Mouse (Mus musculus) hindbrain, embryonic 10.5 days (tissue): ENCODE measurements around the gene Riox1. TPM values are rescaled to one million over a fixed set of nuclear protein-coding genes. Genes with fewer than 3 reads are reported as not detected.

ENCODE experiments used
- DNase-seq: peaks from one replicate; pipeline ENCODE4 v3.0.0-alpha.2; 2017; ENCODE audit warnings: low spot score
- H3K27ac ChIP-seq: fragments of 300-500 bp; sonication (generic); 2 replicates; pipeline ENCODE4 v1.5.1; 2016; ENCODE audit warnings: mild to moderate bottlenecking, moderate library complexity
- H3K27me3 ChIP-seq: fragments of 300-500 bp; sonication (generic); 2 replicates; pipeline ENCODE4 v1.6.1; 2016; ENCODE audit warnings: mild to moderate bottlenecking; ENCODE audit not compliant: poor library complexity, insufficient read depth, severe bottlenecking
- H3K36me3 ChIP-seq: fragments of 300-500 bp; sonication (generic); 2 replicates; pipeline ENCODE4 v1.6.1; 2016; ENCODE audit warnings: mild to moderate bottlenecking, moderate library complexity
- H3K4me1 ChIP-seq: fragments of 300-500 bp; sonication (generic); replicated peaks from 2 replicates; pipeline ENCODE4 v1.6.1; 2016; ENCODE audit warnings: mild to moderate bottlenecking
- H3K4me3 ChIP-seq: fragments of 300-500 bp; sonication (generic); 2 replicates; pipeline ENCODE4 v1.5.1; 2016; ENCODE audit warnings: mild to moderate bottlenecking, moderate library complexity
- H3K9me3 ChIP-seq: fragments of 300-500 bp; sonication (generic); 2 replicates; pipeline ENCODE4 v1.6.1; 2016; ENCODE audit warnings: mild to moderate bottlenecking, moderate library complexity
- WGBS: fragments of 180-500 bp; shearing (Covaris S2); methylation state at CpG from one replicate; pipeline ENCODE4 v1.1.7; 2016; 5-methylcytosine and 5-hydroxymethylcytosine counted together
- polyA plus RNA-seq: library from polyadenylated mRNA; unstranded; fragments of >200 nt; fragmentation: Nextera tagmentation; extraction: Ambion mirVana; gene quantifications from 2 replicates; pipeline ENCODE4 v1.2.1, GENCODE M21; 2016

Riox1 gene
- 16.8 and 17.6 TPM in 2 replicates for polyA plus RNA-seq

GRCm38 (mm10) chr12:83950493-83950839 is at the start of gene Riox1:
Gene Riox1, plus strand, starts transcription at chr12:83950608.
- under 1% methylated on average over 37 of the region's 37 CpGs for WGBS
- peak within 1 kb of the TSS; percentile 93 for H3K27ac ChIP-seq
- H3K4me1 ChIP-seq, result peaks cover 46% of the 10 kb centered on the region
- DNase-seq, result peak; percentile 88
- no peaks in the 10 kb centered on the region for H3K27me3 ChIP-seq
- no peaks in the 10 kb centered on the region for H3K9me3 ChIP-seq
- peaks cover 33% of the 10 kb centered on the region for H3K36me3 ChIP-seq
- H3K4me3 ChIP-seq, result peak within 1 kb of the TSS; percentile 78

- H3K36me3 ChIP-seq, result peaks cover 19% of the 10 kb centered on the region; the same call in 1 of the 2 replicates
Measured at GRCm38 (mm10) chr12:83910451-83910850, 40.0 kb upstream of the Riox1 start.

GRCm38 (mm10) chr12:83914202-83914740 is 36.1 kb upstream of the Riox1 start:
- Histone ChIP-seq H3K36me3 (peaks cover 33% of the 10 kb centered on the region; the same call in 1 of the 2 replicates), H3K4me3 (no peak overlapping the region), H3K4me1 (peaks cover 5% of the 10 kb centered on the region), H3K27ac (no peak overlapping the region), H3K27me3 (no peaks in the 10 kb centered on the region), H3K9me3 (no peaks in the 10 kb centered on the region)
- 96% methylated on average over 4 of the region's 4 CpGs for WGBS
- DNase-seq, result no peak

More at GRCm38 (mm10) chr12:83910451-83910850, 40.0 kb upstream of the Riox1 start:
- no peaks in the 10 kb centered on the region for H3K4me1 ChIP-seq
- DNase-seq, result no peak
- no peak overlapping the region for H3K27ac ChIP-seq
- WGBS, result 93% methylated on average over 2 of the region's 2 CpGs
- no peak overlapping the region for H3K4me3 ChIP-seq
- H3K9me3 ChIP-seq, result no peaks in the 10 kb centered on the region
- H3K27me3 ChIP-seq, result no peaks in the 10 kb centered on the region

- no peak for DNase-seq
- Histone ChIP-seq H3K27me3 (no peaks in the 10 kb centered on the region), H3K9me3 (no peaks in the 10 kb centered on the region), H3K4me1 (peaks cover 8% of the 10 kb centered on the region), H3K4me3 (no peak overlapping the region), H3K27ac (no peak overlapping the region), H3K36me3 (peaks cover 33% of the 10 kb centered on the region; the same call in 1 of the 2 replicates)
- WGBS, result 93% methylated on average over 1 of the region's 1 CpGs
Measured at GRCm38 (mm10) chr12:83914797-83915196, 35.6 kb upstream of the Riox1 start.

- H3K36me3 ChIP-seq, result peaks cover 33% of the 10 kb centered on the region; the same call in 1 of the 2 replicates
- H3K4me3 ChIP-seq, result no peak overlapping the region
- H3K27ac ChIP-seq, result no peak overlapping the region
- WGBS, result 85% methylated on average over 9 of the region's 9 CpGs
- H3K27me3 ChIP-seq, result no peaks in the 10 kb centered on the region
- H3K9me3 ChIP-seq, result no peaks in the 10 kb centered on the region
- peaks cover 20% of the 10 kb centered on the region for H3K4me1 ChIP-seq
- no peak for DNase-seq
Measured at GRCm38 (mm10) chr12:83916884-83917283, 33.5 kb upstream of the Riox1 start.

- peak; percentile 55 for DNase-seq
- no peaks in the 10 kb centered on the region for H3K27me3 ChIP-seq
- 2% methylated on average over 31 of the region's 31 CpGs for WGBS
Measured at GRCm38 (mm10) chr12:83920721-83921441, 29.5 kb upstream of the Riox1 start.

GRCm38 (mm10) chr12:83921535-83922381 is 28.6 kb upstream of the Riox1 start, which contains the start of gene Numb:
Gene Numb, minus strand, starts transcription at chr12:83921934.
- Histone ChIP-seq H3K4me1 (peaks cover 45% of the 10 kb centered on the region), H3K36me3 (peaks cover 3% of the 10 kb centered on the region; the same call in 1 of the 2 replicates), H3K27ac (peak within 1 kb of the TSS; percentile 94), H3K9me3 (no peaks in the 10 kb centered on the region), H3K27me3 (no peaks in the 10 kb centered on the region), H3K4me3 (peak within 1 kb of the TSS; percentile 97)
- DNase-seq, result peak; percentile 99
- under 1% methylated on average over 63 of the region's 63 CpGs for WGBS

More at GRCm38 (mm10) chr12:83920721-83921441, 29.5 kb upstream of the Riox1 start:
- Histone ChIP-seq H3K9me3 (no peaks in the 10 kb centered on the region), H3K4me1 (peaks cover 45% of the 10 kb centered on the region), H3K27ac (peak overlapping the region; percentile 94), H3K4me3 (peak overlapping the region; percentile 97), H3K36me3 (peaks cover 9% of the 10 kb centered on the region; the same call in 1 of the 2 replicates)

GRCm38 (mm10) chr12:83922724-83923485 is 27.5 kb upstream of the Riox1 start:
- WGBS, result 45% methylated on average over 8 of the region's 8 CpGs
- no peaks in the 10 kb centered on the region for H3K9me3 ChIP-seq
- peak overlapping the region; percentile 94 for H3K27ac ChIP-seq

GRCm38 (mm10) chr12:83923486-83923859 is 26.9 kb upstream of the Riox1 start:
- 89% methylated on average over 1 of the region's 1 CpGs for WGBS
- no peaks in the 10 kb centered on the region for H3K36me3 ChIP-seq
- no peaks in the 10 kb centered on the region for H3K27me3 ChIP-seq
- no peaks in the 10 kb centered on the region for H3K9me3 ChIP-seq
- DNase-seq, result no peak
- H3K27ac ChIP-seq, result 0 out of 2 replicates have a peak overlapping the region, but pooled peaks have one; percentile 94
- H3K4me1 ChIP-seq, result peaks cover 45% of the 10 kb centered on the region
- H3K4me3 ChIP-seq, result no peak overlapping the region

More at GRCm38 (mm10) chr12:83922724-83923485, 27.5 kb upstream of the Riox1 start:
- Histone ChIP-seq H3K27me3 (no peaks in the 10 kb centered on the region), H3K4me3 (peak overlapping the region; percentile 97), H3K4me1 (peaks cover 45% of the 10 kb centered on the region), H3K36me3 (no peaks in the 10 kb centered on the region)
- DNase-seq, result no peak

GRCm38 (mm10) chr12:83924332-83924731 is 26.1 kb upstream of the Riox1 start:
- DNase-seq, result no peak
- Histone ChIP-seq H3K9me3 (no peaks in the 10 kb centered on the region), H3K27me3 (no peaks in the 10 kb centered on the region), H3K36me3 (no peaks in the 10 kb centered on the region), H3K4me1 (peaks cover 41% of the 10 kb centered on the region), H3K27ac (peak overlapping the region; percentile 54; the same call in 1 of the 2 replicates), H3K4me3 (no peak overlapping the region)
- WGBS, result 54% methylated on average over 3 of the region's 3 CpGs

GRCm38 (mm10) chr12:83925160-83925703 is 25.2 kb upstream of the Riox1 start:
- 66% methylated on average over 7 of the region's 7 CpGs for WGBS
- no peaks in the 10 kb centered on the region for H3K9me3 ChIP-seq

GRCm38 (mm10) chr12:83926061-83926460 is 24.3 kb upstream of the Riox1 start:
- WGBS, result 86% methylated on average over 2 of the region's 2 CpGs
- Histone ChIP-seq H3K4me1 (peaks cover 27% of the 10 kb centered on the region), H3K27me3 (no peaks in the 10 kb centered on the region), H3K4me3 (no peak overlapping the region), H3K36me3 (no peaks in the 10 kb centered on the region), H3K9me3 (no peaks in the 10 kb centered on the region), H3K27ac (no peak overlapping the region)
- DNase-seq, result no peak

More at GRCm38 (mm10) chr12:83925160-83925703, 25.2 kb upstream of the Riox1 start:
- no peak overlapping the region for H3K27ac ChIP-seq
- H3K4me3 ChIP-seq, result no peak overlapping the region
- DNase-seq, result no peak
- H3K27me3 ChIP-seq, result no peaks in the 10 kb centered on the region
- H3K4me1 ChIP-seq, result peaks cover 35% of the 10 kb centered on the region
- no peaks in the 10 kb centered on the region for H3K36me3 ChIP-seq
